In the genomic region with DNA sequence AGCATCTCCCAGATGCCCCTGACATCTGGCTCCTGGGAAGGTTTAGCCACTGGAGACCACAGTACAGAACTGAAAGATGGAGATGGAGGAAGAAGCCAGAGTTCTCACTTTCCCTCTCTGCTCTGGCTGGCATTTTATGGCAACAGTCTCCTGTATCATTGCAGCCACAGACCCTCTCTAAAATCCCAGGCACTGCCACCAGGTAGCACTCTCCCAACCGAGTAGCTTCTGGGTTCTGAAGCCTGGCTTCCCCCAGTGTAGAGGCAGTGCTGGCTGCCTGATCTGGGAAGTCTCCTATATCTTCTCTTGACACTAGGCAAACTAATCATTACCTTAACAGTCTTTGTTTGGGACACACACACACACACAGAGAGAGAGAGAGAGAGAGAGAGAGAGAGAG, we compare ENCODE assay signal across 22 mouse cellular contexts.
"Had no signal": no experiment of that assay in that cellular context is flagged by ENCODE, and none has a peak within 500 bp of the region (broad histone marks: within the 10 kb centered on the region; RNA-seq: fewer than 3 reads in every experiment).

No protein-coding gene starts in this region.

- H3K27ac ChIP-seq: heart, embryonic 10.5 days; heart, embryonic 13.5 days; heart, embryonic 15.5 days; hindbrain, embryonic 13.5 days; hindbrain, embryonic 15.5 days; hindbrain, postnatal 0 days; kidney, embryonic 15.5 days; kidney, postnatal 0 days; limb, embryonic 13.5 days; limb, embryonic 15.5 days had no signal

- H3K9ac ChIP-seq: heart, embryonic 13.5 days; heart, embryonic 15.5 days; hindbrain, embryonic 13.5 days; hindbrain, embryonic 15.5 days; kidney, embryonic 15.5 days; limb, embryonic 13.5 days; limb, embryonic 15.5 days had no signal

- ATAC-seq: hindbrain, postnatal 0 days; intestine, embryonic 16.5 days had no signal

- H3K4me3 ChIP-seq: heart, embryonic 10.5 days; heart, embryonic 13.5 days; heart, embryonic 15.5 days; hindbrain, embryonic 13.5 days; hindbrain, embryonic 15.5 days; kidney, embryonic 15.5 days; limb, embryonic 13.5 days; limb, embryonic 15.5 days had no signal

- H3K4me2 ChIP-seq: heart, embryonic 13.5 days; heart, embryonic 15.5 days; hindbrain, embryonic 13.5 days; hindbrain, embryonic 15.5 days; kidney, embryonic 15.5 days; limb, embryonic 13.5 days; limb, embryonic 15.5 days had no signal

- DNase-seq: gastrocnemius, postnatal 25 days; heart, adult 18-20 months; heart, postnatal 14 days; heart, postnatal 36 days; kidney, adult 11 months; kidney, adult 2 months; kidney, adult 9 months; kidney, postnatal 14 days; kidney, postnatal 36 days; layer of hippocampus, postnatal 36 days; left cerebral cortex, postnatal 4 days had no signal

- H3K27me3 ChIP-seq: hindbrain, embryonic 13.5 days; hindbrain, embryonic 15.5 days; kidney, embryonic 15.5 days; limb, embryonic 15.5 days had no signal

- H3K4me1 ChIP-seq: hindbrain, embryonic 13.5 days; kidney, embryonic 15.5 days; limb, embryonic 13.5 days; limb, embryonic 15.5 days had no signal

- H3K36me3 ChIP-seq: heart, embryonic 10.5 days; heart, embryonic 13.5 days; heart, embryonic 15.5 days; hindbrain, embryonic 13.5 days; hindbrain, embryonic 15.5 days; kidney, embryonic 15.5 days; limb, embryonic 13.5 days; limb, embryonic 15.5 days had no signal

- H3K9me3 ChIP-seq: heart, embryonic 10.5 days; heart, embryonic 13.5 days; heart, embryonic 15.5 days; hindbrain, embryonic 13.5 days; hindbrain, embryonic 15.5 days; kidney, embryonic 15.5 days; limb, embryonic 13.5 days; limb, embryonic 15.5 days had no signal
